Mouse (Mus musculus) forebrain, embryonic 15.5 days (tissue): ENCODE results near the gene Msx3. TPM values are rescaled to one million over a fixed set of nuclear protein-coding genes. Genes with fewer than 3 reads are reported as not detected.

ENCODE experiments used
- ATAC-seq: fragments of 200-750 bp; cut with Nextera tagmentation; replicated peaks from 2 replicates; pipeline ENCODE4 v1.8.0; 2017; ENCODE audit warnings: mild to moderate bottlenecking, moderate TSS enrichment, moderate library complexity
- H3K27ac ChIP-seq: fragments of 300-500 bp; sonication (generic); replicated peaks from 2 replicates; pipeline ENCODE4 v1.5.1; 2015; ENCODE audit warnings: mild to moderate bottlenecking, inconsistent platforms
- H3K27me3 ChIP-seq: fragments of 300-500 bp; sonication (generic); 2 replicates; pipeline ENCODE4 v1.6.1; 2015; ENCODE audit warnings: inconsistent platforms
- H3K36me3 ChIP-seq: fragments of 300-500 bp; sonication (generic); 2 replicates; pipeline ENCODE4 v1.6.1; 2015; ENCODE audit warnings: mild to moderate bottlenecking, inconsistent platforms
- H3K4me1 ChIP-seq: fragments of 300-500 bp; sonication (generic); 2 replicates; pipeline ENCODE4 v1.6.1; 2015; ENCODE audit warnings: inconsistent platforms
- H3K4me2 ChIP-seq: fragments of 300-500 bp; sonication (generic); replicated peaks from 2 replicates; pipeline ENCODE4 v1.6.1; 2015; ENCODE audit warnings: mild to moderate bottlenecking, inconsistent platforms
- H3K4me3 ChIP-seq: fragments of 300-500 bp; sonication (generic); 2 replicates; pipeline ENCODE4 v1.5.1; 2015; ENCODE audit warnings: mild to moderate bottlenecking, inconsistent platforms
- H3K9ac ChIP-seq: fragments of 300-500 bp; sonication (generic); replicated peaks from 2 replicates; pipeline ENCODE4 v1.6.1; 2015; ENCODE audit warnings: mild to moderate bottlenecking, inconsistent platforms
- H3K9me3 ChIP-seq: fragments of 300-500 bp; sonication (generic); 2 replicates; pipeline ENCODE4 v1.6.1; 2016; ENCODE audit warnings: inconsistent platforms
- WGBS: fragments of 180-500 bp; shearing (Covaris S2); methylation state at CpG from one replicate; pipeline ENCODE4 v1.1.7; 2015; ENCODE audit warnings: mixed read lengths; 5-methylcytosine and 5-hydroxymethylcytosine counted together
- polyA plus RNA-seq: library from polyadenylated mRNA; unstranded; fragments of >200 nt; fragmentation: Nextera tagmentation; extraction: Ambion mirVana; gene quantifications from 2 replicates; pipeline ENCODE4 v1.2.1, GENCODE M21; 2015

Gene Msx3
- 0.73 TPM in 2 replicates for polyA plus RNA-seq

DNA sequence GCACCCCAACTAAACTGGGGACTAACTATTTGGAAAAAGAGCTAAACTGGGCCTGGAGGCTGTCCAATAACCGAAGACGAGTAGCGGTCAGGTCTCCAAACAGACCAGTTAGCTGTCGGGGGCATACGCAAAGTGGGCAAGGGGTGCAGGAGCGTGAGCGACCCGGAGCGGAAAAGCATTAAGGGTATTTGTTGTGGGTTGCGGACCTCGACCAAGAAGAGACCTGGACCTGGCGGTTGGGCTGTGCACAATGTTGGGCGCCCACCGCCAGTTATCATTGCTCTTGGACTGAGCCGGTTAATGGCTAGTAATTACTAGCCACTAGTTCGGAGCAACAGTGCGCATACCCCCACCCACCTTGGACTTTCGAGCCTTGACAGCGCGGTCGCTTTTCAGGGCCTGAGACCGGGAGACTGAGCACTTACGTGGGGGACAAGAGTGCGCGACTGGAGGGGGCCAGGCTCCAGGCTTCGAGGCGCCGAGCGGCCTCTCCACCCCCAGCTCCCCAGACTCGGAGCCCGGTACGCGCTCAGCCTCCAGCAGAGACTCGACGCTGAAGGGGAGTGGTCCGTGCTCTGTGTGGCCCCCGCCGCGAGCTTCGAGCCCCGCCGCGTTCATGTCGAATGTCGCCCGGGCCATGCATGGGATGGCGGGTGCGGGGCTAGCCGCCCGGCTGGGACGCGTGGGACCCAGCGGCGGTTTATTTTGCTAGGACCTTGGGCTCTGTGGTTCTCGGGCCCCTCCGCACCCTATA is at the start of gene Msx3:
Gene Msx3, minus strand, starts transcription at position 729 of the 754 bp plus-strand sequence.
- peaks cover 92% of the 10 kb centered on the region for H3K27me3 ChIP-seq
- 0 out of 2 replicates have a peak within 1 kb of the TSS, but pooled peaks have one; percentile 10 for H3K9ac ChIP-seq
- H3K27ac ChIP-seq = no peak within 1 kb of the TSS
- peak within 1 kb of the TSS; percentile 42 for H3K4me3 ChIP-seq
- H3K4me2 ChIP-seq = peak within 1 kb of the TSS; percentile 69
- peak; percentile 36 for ATAC-seq
- no peaks in the 10 kb centered on the region for H3K9me3 ChIP-seq
- WGBS = under 1% methylated on average over 56 of the region's 56 CpGs
- H3K36me3 ChIP-seq = no peaks in the 10 kb centered on the region
- H3K4me1 ChIP-seq = peaks cover 25% of the 10 kb centered on the region

DNA sequence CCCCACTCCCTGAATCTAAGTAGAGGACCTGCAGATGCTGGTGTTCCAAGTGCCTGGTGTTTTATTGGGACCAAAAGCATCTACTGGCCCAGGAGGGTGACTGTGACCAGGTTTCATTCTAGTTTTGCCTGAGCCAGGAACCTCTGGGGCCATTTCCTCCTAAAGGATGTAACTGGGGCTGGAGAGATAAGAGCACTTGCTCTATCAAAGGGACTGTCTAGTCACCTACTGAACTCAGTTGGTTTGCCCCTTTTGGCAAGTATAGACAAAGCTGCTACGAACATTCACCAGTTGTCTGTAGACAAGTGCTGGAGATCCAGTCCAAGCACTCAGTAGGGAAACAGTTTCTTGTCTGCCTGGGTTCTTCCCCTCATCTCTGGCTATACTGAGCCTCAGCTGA is 49.6 kb upstream of the Msx3 start:
- Histone ChIP-seq H3K9me3 (no peaks in the 10 kb centered on the region), H3K4me3 (no peak overlapping the region), H3K27me3 (no peaks in the 10 kb centered on the region), H3K9ac (no peak overlapping the region), H3K4me2 (no peak overlapping the region), H3K4me1 (peaks cover 9% of the 10 kb centered on the region), H3K36me3 (no peaks in the 10 kb centered on the region), H3K27ac (no peak overlapping the region)
- 76% methylated on average over 1 of the region's 1 CpGs for WGBS
- no peak for ATAC-seq

DNA sequence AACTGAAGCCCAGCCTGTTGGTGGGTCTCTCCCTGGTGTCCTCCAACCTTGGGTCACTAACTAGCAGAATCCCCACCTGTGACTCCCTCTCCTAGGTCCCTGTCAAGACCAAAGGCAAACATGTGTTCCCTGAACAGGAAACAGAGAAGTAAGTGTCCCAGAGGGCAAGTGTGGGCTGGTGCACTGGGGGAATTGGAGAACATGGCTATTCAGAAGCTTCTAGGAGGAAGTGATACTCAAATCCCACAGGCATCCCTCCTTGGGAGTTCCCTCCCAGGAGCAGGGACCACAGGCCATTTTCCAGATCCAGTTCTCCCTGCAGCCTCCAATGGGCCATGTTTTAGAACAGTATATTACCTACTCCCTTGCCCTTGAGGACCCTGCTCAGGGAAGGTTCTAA is 47.2 kb upstream of the Msx3 start:
- no peak for ATAC-seq
- Histone ChIP-seq H3K36me3 (no peaks in the 10 kb centered on the region), H3K27ac (no peak overlapping the region), H3K27me3 (no peaks in the 10 kb centered on the region), H3K9me3 (no peaks in the 10 kb centered on the region), H3K9ac (no peak overlapping the region), H3K4me2 (no peak overlapping the region), H3K4me1 (no peaks in the 10 kb centered on the region), H3K4me3 (no peak overlapping the region)

- Histone ChIP-seq H3K4me2 (no peak overlapping the region), H3K27ac (no peak overlapping the region), H3K36me3 (no peaks in the 10 kb centered on the region), H3K4me1 (no peaks in the 10 kb centered on the region), H3K4me3 (no peak overlapping the region), H3K9me3 (no peaks in the 10 kb centered on the region), H3K9ac (no peak overlapping the region), H3K27me3 (no peaks in the 10 kb centered on the region)
- ATAC-seq = no peak
- WGBS = 36% methylated on average over 1 of the region's 1 CpGs
Observed at GRCm38 (mm10) chr7:140095556-140095955, 46.7 kb upstream of the Msx3 start.

DNA sequence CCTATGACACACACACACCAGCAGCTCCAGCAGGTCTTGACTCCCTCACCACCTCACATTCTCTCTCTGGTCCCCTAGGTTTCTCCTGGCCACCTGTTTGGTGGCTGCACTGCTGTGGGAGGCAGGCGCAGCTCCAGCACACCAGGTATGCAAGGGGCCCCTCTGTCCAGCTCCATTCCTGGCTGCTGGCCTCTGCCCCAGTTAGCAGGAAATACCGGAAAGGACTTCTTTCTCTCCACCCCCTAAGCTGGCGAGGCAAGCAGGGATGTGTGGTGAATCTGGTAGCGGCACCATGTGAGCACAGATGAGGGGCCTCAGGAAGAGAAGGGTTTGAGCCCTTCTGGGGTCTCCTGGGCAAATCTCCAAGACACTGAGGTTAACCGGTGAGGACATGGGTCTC is 46.1 kb upstream of the Msx3 start:
- no peak for ATAC-seq

DNA sequence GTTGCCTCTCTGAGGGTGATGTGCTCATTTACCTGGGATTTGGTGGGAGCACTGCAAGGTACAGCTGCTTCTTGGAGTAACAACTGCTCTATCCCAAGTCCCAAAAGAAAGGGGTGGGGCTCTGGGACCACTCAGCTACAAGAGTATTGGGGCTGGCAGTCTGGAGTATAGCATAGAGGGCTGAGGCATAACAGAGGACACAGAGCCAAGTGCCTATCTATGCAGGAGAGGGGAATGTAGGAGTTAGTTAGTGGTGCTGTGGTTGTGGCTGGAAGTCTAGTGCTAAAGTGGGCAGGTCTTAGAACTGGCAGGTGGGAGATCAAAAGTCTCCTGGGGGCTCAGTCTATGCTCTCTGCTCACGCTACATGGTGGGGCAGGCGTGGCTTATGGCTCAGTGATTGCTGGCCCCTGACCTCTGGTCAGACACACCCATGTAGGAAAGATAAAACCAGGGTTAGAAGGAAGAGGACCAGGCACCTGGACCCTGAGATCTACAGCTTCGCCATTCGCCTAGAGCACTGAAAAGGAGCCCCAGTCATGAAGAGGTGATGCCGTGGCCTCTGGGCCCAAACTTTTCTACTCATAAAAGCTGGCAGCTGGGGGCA is 44.1 kb upstream of the Msx3 start, which contains the start of gene Prap1:
Gene Prap1, plus strand, starts transcription at position 472 of the 605 bp plus-strand sequence.
- no peaks in the 10 kb centered on the region for H3K27me3 ChIP-seq
- no peak for ATAC-seq
- no peaks in the 10 kb centered on the region for H3K9me3 ChIP-seq
- no peak within 1 kb of the TSS for H3K9ac ChIP-seq
- H3K36me3 ChIP-seq = no peaks in the 10 kb centered on the region
- no peak within 1 kb of the TSS for H3K27ac ChIP-seq
- no peak within 1 kb of the TSS for H3K4me3 ChIP-seq
- WGBS = 66% methylated on average over 5 of the region's 5 CpGs
- H3K4me1 ChIP-seq = no peaks in the 10 kb centered on the region
- no peak within 1 kb of the TSS for H3K4me2 ChIP-seq

More for the DNA sequence above, 46.1 kb upstream of the Msx3 start:
- no peaks in the 10 kb centered on the region for H3K36me3 ChIP-seq
- H3K4me2 ChIP-seq = no peak overlapping the region
- H3K27me3 ChIP-seq = no peaks in the 10 kb centered on the region
- H3K9ac ChIP-seq = no peak overlapping the region
- WGBS = 72% methylated on average over 5 of the region's 5 CpGs
- no peak overlapping the region for H3K4me3 ChIP-seq
- no peak overlapping the region for H3K27ac ChIP-seq
- H3K9me3 ChIP-seq = no peaks in the 10 kb centered on the region
- H3K4me1 ChIP-seq = no peaks in the 10 kb centered on the region

- Histone ChIP-seq H3K4me1 (no peaks in the 10 kb centered on the region), H3K27me3 (no peaks in the 10 kb centered on the region), H3K9ac (no peak overlapping the region), H3K36me3 (no peaks in the 10 kb centered on the region), H3K4me2 (no peak overlapping the region), H3K4me3 (no peak overlapping the region), H3K27ac (no peak overlapping the region), H3K9me3 (no peaks in the 10 kb centered on the region)
- WGBS = 72% methylated on average over 10 of the region's 10 CpGs
- ATAC-seq = no peak
Observed at GRCm38 (mm10) chr7:140090601-140091000, 41.7 kb upstream of the Msx3 start.

- peak within 1 kb of the TSS; percentile 66 for H3K9ac ChIP-seq
- peaks cover 35% of the 10 kb centered on the region for H3K4me1 ChIP-seq
- peak within 1 kb of the TSS; percentile 60 for H3K4me2 ChIP-seq
- H3K27me3 ChIP-seq = no peaks in the 10 kb centered on the region
- peak within 1 kb of the TSS; percentile 44 for H3K4me3 ChIP-seq
- H3K27ac ChIP-seq = peak within 1 kb of the TSS; percentile 88
- ATAC-seq = peak; percentile 86
- H3K9me3 ChIP-seq = no peaks in the 10 kb centered on the region
- 3% methylated on average over 18 of the region's 18 CpGs for WGBS
- no peaks in the 10 kb centered on the region for H3K36me3 ChIP-seq
Observed at GRCm38 (mm10) chr7:140082242-140082678, 33.4 kb upstream of the Msx3 start, which contains the start of gene Caly. Gene Caly, minus strand, starts transcription at chr7:140082548.

- H3K27ac ChIP-seq = peak overlapping the region; percentile 88
- no peaks in the 10 kb centered on the region for H3K27me3 ChIP-seq
- H3K4me3 ChIP-seq = peak overlapping the region; percentile 44
- H3K36me3 ChIP-seq = no peaks in the 10 kb centered on the region
- 15% methylated on average over 20 of the region's 20 CpGs for WGBS
- H3K4me1 ChIP-seq = peaks cover 35% of the 10 kb centered on the region
- peak overlapping the region; percentile 60 for H3K4me2 ChIP-seq
- H3K9me3 ChIP-seq = no peaks in the 10 kb centered on the region
- peak; percentile 20 for ATAC-seq
- peak overlapping the region; percentile 66 for H3K9ac ChIP-seq
Observed at GRCm38 (mm10) chr7:140081408-140082241, 32.7 kb upstream of the Msx3 start.

DNA sequence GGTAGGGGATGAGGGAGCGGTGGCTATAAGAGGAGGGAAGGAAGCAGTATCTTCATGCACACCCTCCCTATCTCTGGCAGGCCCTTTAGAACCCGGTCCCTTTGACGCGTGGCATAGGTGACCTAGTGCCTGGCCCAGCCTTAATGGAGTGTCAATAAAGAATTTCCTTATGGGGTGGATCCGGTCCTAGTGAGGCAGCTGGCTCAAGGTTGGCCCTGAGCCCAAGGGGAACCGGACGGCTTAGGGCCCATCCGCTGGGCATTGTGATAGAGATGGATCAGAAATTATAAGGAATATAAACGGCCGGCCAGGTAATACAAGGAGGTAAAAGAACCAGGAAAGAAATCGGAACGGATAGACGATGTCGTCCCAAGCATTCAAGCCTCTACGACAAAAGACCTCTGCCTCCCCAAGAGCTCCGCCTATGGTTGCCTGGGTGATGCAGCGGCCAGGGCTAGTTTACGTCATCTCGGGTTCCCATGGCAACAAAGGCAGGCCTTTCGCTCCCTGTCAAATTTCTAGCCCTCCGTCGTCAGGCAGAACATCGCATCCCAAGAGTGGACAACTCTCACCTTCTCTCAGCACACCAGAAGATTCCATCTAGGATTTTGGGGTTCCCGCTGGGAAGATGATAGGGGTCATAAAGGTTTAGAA is 31.7 kb upstream of the Msx3 start:
- Histone ChIP-seq H3K4me3 (peak overlapping the region; percentile 44), H3K9me3 (no peaks in the 10 kb centered on the region), H3K27me3 (no peaks in the 10 kb centered on the region), H3K36me3 (no peaks in the 10 kb centered on the region), H3K4me1 (peaks cover 35% of the 10 kb centered on the region), H3K4me2 (peak overlapping the region; percentile 60), H3K9ac (peak overlapping the region; percentile 66), H3K27ac (peak overlapping the region; percentile 88)
- 2% methylated on average over 24 of the region's 24 CpGs for WGBS
- peak; percentile 83 for ATAC-seq

DNA sequence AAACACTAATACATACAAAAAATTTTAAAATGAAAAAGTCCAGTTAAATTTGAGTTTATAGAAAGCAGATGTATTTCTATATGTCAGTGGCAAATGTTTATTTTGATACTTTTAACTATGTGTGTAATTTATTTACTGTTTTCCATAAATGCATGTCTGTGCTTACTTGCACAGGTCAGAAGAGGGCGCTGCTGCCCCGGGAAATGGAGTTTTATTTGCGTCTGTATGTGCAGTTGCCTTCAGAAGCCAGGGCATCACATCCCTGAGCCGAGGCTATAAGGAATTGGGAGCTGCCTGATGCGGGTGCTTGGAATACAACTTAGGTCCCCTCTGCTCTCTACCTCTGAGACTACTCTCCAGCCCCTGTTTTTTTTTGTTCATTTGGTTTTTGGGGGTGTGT is 29.8 kb upstream of the Msx3 start:
- H3K27ac ChIP-seq = no peak overlapping the region
- peaks cover 35% of the 10 kb centered on the region for H3K4me1 ChIP-seq
- H3K36me3 ChIP-seq = no peaks in the 10 kb centered on the region
- no peak overlapping the region for H3K4me2 ChIP-seq
- H3K27me3 ChIP-seq = 0 out of 2 replicates have a peak, but pooled peaks cover 4% of the 10 kb centered on the region
- no peaks in the 10 kb centered on the region for H3K9me3 ChIP-seq
- 5% methylated on average over 5 of the region's 5 CpGs for WGBS
- H3K4me3 ChIP-seq = no peak overlapping the region
- ATAC-seq = no peak
- H3K9ac ChIP-seq = no peak overlapping the region
